In the genomic region with DNA sequence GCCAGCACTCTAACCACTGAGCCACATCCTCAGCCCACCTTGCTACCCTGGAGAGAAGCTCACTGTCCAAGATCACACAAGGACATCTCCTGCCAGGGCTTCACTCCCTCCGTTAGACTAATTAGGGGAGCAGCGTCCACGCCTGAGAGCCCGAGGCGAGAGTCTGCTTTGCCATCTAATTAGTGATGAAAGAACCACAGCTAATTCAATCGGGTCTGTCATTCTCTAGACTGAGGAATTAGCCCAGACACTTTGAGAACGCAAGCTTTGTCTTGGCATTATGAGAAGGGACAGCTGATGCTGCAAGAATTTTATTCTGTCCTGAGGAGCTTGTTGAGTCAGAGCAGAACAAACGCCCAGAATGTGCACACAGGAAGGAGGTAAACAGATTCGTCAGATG, we compare ENCODE assay signal across 13 mouse cellular contexts.
DNase-seq lines count a peak whose midpoint lies in the region; ATAC-seq lines count a peak whose summit lies in the region.
"Had no signal": no experiment of that assay in that cellular context is flagged by ENCODE, and none has a peak within 500 bp of the region (broad histone marks: within the 10 kb centered on the region; RNA-seq: fewer than 3 reads in every experiment).

No protein-coding gene starts in this region.

- H3K4me1 ChIP-seq in hindbrain, embryonic 14.5 days (replicated peaks; ENCODE audit: control insufficient read depth, insufficient read depth, low read length) = peaks cover 14% of the 10 kb centered on the region; the same call in 1 of the 2 replicates
- H3K4me1 ChIP-seq: limb, embryonic 12.5 days had no signal

- peak; percentile 6 for DNase-seq in layer of hippocampus, adult 11-12 months (ENCODE audit: low spot score)
- no peak for DNase-seq in layer of hippocampus, adult 9-10 months (ENCODE audit: low spot score)
- peak; percentile 1 to 2 for DNase-seq in cerebellum, postnatal 36 days
- DNase-seq in hindbrain, embryonic 14.5 days (ENCODE audit: low spot score) = peak; percentile 44
- DNase-seq in retina, embryonic 14.5 days (ENCODE audit: low spot score) = peak; percentile 84
- no peak for DNase-seq in lung, adult 18-20 months
- no peak for DNase-seq in thymus, postnatal 4 days
- DNase-seq: adrenal gland, postnatal 25 days; kidney, postnatal 25 days; lung, adult 2 months; thymus, adult 2 months had no signal

- H3K4me2 ChIP-seq in hindbrain, embryonic 14.5 days (replicated peaks) = no peak overlapping the region
- H3K4me2 ChIP-seq: hindbrain, embryonic 15.5 days; limb, embryonic 12.5 days had no signal

- WGBS in hindbrain, embryonic 14.5 days = 30% methylated on average over 9 of the region's 9 CpGs

- H3K36me3 ChIP-seq in hindbrain, embryonic 14.5 days (replicated peaks; ENCODE audit: control insufficient read depth, insufficient read depth) = no peaks in the 10 kb centered on the region
- H3K36me3 ChIP-seq: hindbrain, embryonic 15.5 days; limb, embryonic 12.5 days had no signal

- no peaks in the 10 kb centered on the region for H3K27me3 ChIP-seq in hindbrain, embryonic 14.5 days (ENCODE audit: control insufficient read depth, insufficient read depth, low read length)
- H3K27me3 ChIP-seq: hindbrain, embryonic 15.5 days; limb, embryonic 12.5 days had no signal

- peak; percentile 43; the same call in 1 of the 2 replicates for ATAC-seq in hindbrain, embryonic 14.5 days (ENCODE audit: low FRiP score)

- H3K9ac ChIP-seq in hindbrain, embryonic 14.5 days = no peak overlapping the region
- H3K9ac ChIP-seq: hindbrain, embryonic 15.5 days; limb, embryonic 12.5 days had no signal

- no peaks in the 10 kb centered on the region for H3K9me3 ChIP-seq in hindbrain, embryonic 14.5 days (ENCODE audit: control insufficient read depth, low read length)
- H3K9me3 ChIP-seq: hindbrain, embryonic 15.5 days; limb, embryonic 12.5 days had no signal

- no peak overlapping the region for H3K4me3 ChIP-seq in hindbrain, embryonic 14.5 days (replicated peaks; ENCODE audit: low read length)
- H3K4me3 ChIP-seq: hindbrain, embryonic 15.5 days; limb, embryonic 12.5 days had no signal

- H3K27ac ChIP-seq in hindbrain, embryonic 14.5 days = no peak overlapping the region; the same call in 1 of the 2 replicates
- H3K27ac ChIP-seq: hindbrain, embryonic 15.5 days; limb, embryonic 12.5 days had no signal

Comparison
In these comparisons a context has a peak if more than half of its experiments do, and no peak if none do; other contexts are left out.
1. DNase-seq: peak in layer of hippocampus, adult 11-12 months (single experiment), cerebellum, postnatal 36 days (2 of 2), hindbrain, embryonic 14.5 days (single experiment) and retina, embryonic 14.5 days (single experiment); none in layer of hippocampus, adult 9-10 months (single experiment), lung, adult 18-20 months (0 of 2) and thymus, postnatal 4 days (single experiment).